Mouse (Mus musculus) neural tube, embryonic 14.5 days (tissue): ENCODE measurements around the gene Olfr1151. TPM values are rescaled to one million over a fixed set of nuclear protein-coding genes. Genes with fewer than 3 reads are reported as not detected.

ENCODE experiments used
- ATAC-seq: fragments of 200-750 bp; cut with Nextera tagmentation; 2 replicates; pipeline ENCODE4 v1.8.0; 2017; ENCODE audit warnings: low read depth, mild to moderate bottlenecking, moderate TSS enrichment, moderate library complexity
- H3K27ac ChIP-seq: fragments of 300-500 bp; sonication (generic); 2 replicates; pipeline ENCODE4 v1.5.1; 2014; ENCODE audit warnings: low read depth, mild to moderate bottlenecking, control low read depth, low read length, moderate library complexity, mixed read lengths
- H3K27me3 ChIP-seq: fragments of 300-500 bp; sonication (generic); 2 replicates; pipeline ENCODE4 v1.6.1; 2014; ENCODE audit warnings: low read length; ENCODE audit not compliant: control insufficient read depth, insufficient read depth
- H3K36me3 ChIP-seq: fragments of 300-500 bp; sonication (generic); 2 replicates; pipeline ENCODE4 v1.6.1; 2014; ENCODE audit warnings: low read length, mixed read lengths; ENCODE audit not compliant: control insufficient read depth, insufficient read depth
- H3K4me1 ChIP-seq: fragments of 300-500 bp; sonication (generic); 2 replicates; pipeline ENCODE4 v1.6.1; 2014; ENCODE audit warnings: low read length; ENCODE audit not compliant: control insufficient read depth, insufficient read depth
- H3K4me2 ChIP-seq: fragments of 300-500 bp; sonication (generic); 2 replicates; pipeline ENCODE4 v1.6.1; 2014; ENCODE audit warnings: mild to moderate bottlenecking, low read depth, low read length, control low read depth
- H3K4me3 ChIP-seq: fragments of 300-500 bp; sonication (generic); 2 replicates; pipeline ENCODE4 v1.5.1; 2014; ENCODE audit warnings: low read depth, low read length, control low read depth, mixed read lengths
- H3K9ac ChIP-seq: fragments of 300-500 bp; sonication (generic); replicated peaks from 2 replicates; pipeline ENCODE4 v1.6.1; 2014; ENCODE audit warnings: low read depth, mild to moderate bottlenecking, control low read depth, low read length, mixed read lengths
- H3K9me3 ChIP-seq: fragments of 300-500 bp; sonication (generic); 2 replicates; pipeline ENCODE4 v1.6.1; 2016; ENCODE audit warnings: low read length; ENCODE audit not compliant: control insufficient read depth
- WGBS: fragments of 180-500 bp; shearing (Covaris S2); extraction: QIAGEN DNeasy Blood & Tissue Kit; methylation state at CpG from one replicate; pipeline ENCODE4 v1.1.7; 2014; 5-methylcytosine and 5-hydroxymethylcytosine counted together
- polyA plus RNA-seq: library from polyadenylated mRNA; unstranded; fragments of >200 nt; fragmentation: Nextera tagmentation; extraction: Ambion mirVana; gene quantifications from 2 replicates; pipeline ENCODE4 v1.2.1, GENCODE M21; 2014

Olfr1151 gene
- not detected in 2 replicates for polyA plus RNA-seq

- ATAC-seq: no peak
- Histone ChIP-seq H3K4me2 (no peak within 1 kb of the TSS), H3K4me3 (no peak within 1 kb of the TSS), H3K27ac (no peak within 1 kb of the TSS), H3K9ac (no peak within 1 kb of the TSS), H3K9me3 (no peaks in the 10 kb centered on the region), H3K4me1 (no peaks in the 10 kb centered on the region), H3K27me3 (no peaks in the 10 kb centered on the region), H3K36me3 (no peaks in the 10 kb centered on the region)
- 87% methylated on average over 1 of the region's 1 CpGs for WGBS
Measured at GRCm38 (mm10) chr2:87855562-87855961, at the start of gene Olfr1151. TSS of gene Olfr1151 (plus strand) at chr2:87855862.

GRCm38 (mm10) chr2:87809522-87809921, 46.1 kb upstream of the Olfr1151 start, which contains the start of gene Olfr1145:
TSS of gene Olfr1145 (plus strand) at chr2:87809822.
- ATAC-seq: no peak
- no peak within 1 kb of the TSS for H3K4me2 ChIP-seq

GRCm38 (mm10) chr2:87830233-87830632, 25.4 kb upstream of the Olfr1151 start, which contains the start of gene Olfr1148:
TSS of gene Olfr1148 (plus strand) at chr2:87830533.
- H3K36me3 ChIP-seq: no peaks in the 10 kb centered on the region
- ATAC-seq: no peak
- no peaks in the 10 kb centered on the region for H3K9me3 ChIP-seq
- no peak within 1 kb of the TSS for H3K4me2 ChIP-seq
- WGBS: 93% methylated on average over 1 of the region's 1 CpGs
- no peaks in the 10 kb centered on the region for H3K27me3 ChIP-seq
- no peak within 1 kb of the TSS for H3K27ac ChIP-seq
- H3K4me1 ChIP-seq: no peaks in the 10 kb centered on the region
- H3K9ac ChIP-seq: no peak within 1 kb of the TSS
- no peak within 1 kb of the TSS for H3K4me3 ChIP-seq

More at GRCm38 (mm10) chr2:87809522-87809921, 46.1 kb upstream of the Olfr1151 start, which contains the start of gene Olfr1145:
- no peak within 1 kb of the TSS for H3K9ac ChIP-seq
- no peaks in the 10 kb centered on the region for H3K27me3 ChIP-seq
- H3K4me1 ChIP-seq: no peaks in the 10 kb centered on the region
- H3K9me3 ChIP-seq: no peaks in the 10 kb centered on the region
- H3K27ac ChIP-seq: no peak within 1 kb of the TSS
- no peaks in the 10 kb centered on the region for H3K36me3 ChIP-seq
- 81% methylated on average over 1 of the region's 1 CpGs for WGBS
- H3K4me3 ChIP-seq: no peak within 1 kb of the TSS

GRCm38 (mm10) chr2:87843693-87844092, 12.0 kb upstream of the Olfr1151 start, which contains the start of gene Olfr1150-ps1:
TSS of gene Olfr1150-ps1 (plus strand) at chr2:87843993.
- H3K4me1 ChIP-seq: no peaks in the 10 kb centered on the region
- no peaks in the 10 kb centered on the region for H3K27me3 ChIP-seq
- H3K9me3 ChIP-seq: no peaks in the 10 kb centered on the region
- no peak for ATAC-seq
- H3K9ac ChIP-seq: no peak within 1 kb of the TSS
- H3K4me2 ChIP-seq: no peak within 1 kb of the TSS
- no peak within 1 kb of the TSS for H3K4me3 ChIP-seq
- WGBS: 78% methylated on average over 1 of the region's 1 CpGs
- no peak within 1 kb of the TSS for H3K27ac ChIP-seq
- no peaks in the 10 kb centered on the region for H3K36me3 ChIP-seq

GRCm38 (mm10) chr2:87866192-87866591, 10.5 kb downstream of the Olfr1151 start, which contains the start of gene Olfr1152:
TSS of gene Olfr1152 (plus strand) at chr2:87866492.
- no peak for ATAC-seq
- H3K36me3 ChIP-seq: no peaks in the 10 kb centered on the region
- no peak within 1 kb of the TSS for H3K27ac ChIP-seq
- no peak within 1 kb of the TSS for H3K4me2 ChIP-seq
- H3K9ac ChIP-seq: no peak within 1 kb of the TSS
- H3K4me1 ChIP-seq: no peaks in the 10 kb centered on the region
- no peaks in the 10 kb centered on the region for H3K9me3 ChIP-seq
- no peaks in the 10 kb centered on the region for H3K27me3 ChIP-seq
- H3K4me3 ChIP-seq: no peak within 1 kb of the TSS

- Histone ChIP-seq H3K4me3 (no peak within 1 kb of the TSS), H3K36me3 (no peaks in the 10 kb centered on the region), H3K27me3 (no peaks in the 10 kb centered on the region), H3K9ac (no peak within 1 kb of the TSS), H3K9me3 (no peaks in the 10 kb centered on the region), H3K4me2 (no peak within 1 kb of the TSS), H3K27ac (no peak within 1 kb of the TSS), H3K4me1 (no peaks in the 10 kb centered on the region)
- 82% methylated on average over 1 of the region's 1 CpGs for WGBS
- ATAC-seq: no peak
Measured at GRCm38 (mm10) chr2:87894662-87895061, 39.0 kb downstream of the Olfr1151 start, which contains the start of gene Olfr1153. TSS of gene Olfr1153 (plus strand) at chr2:87894962.

GRCm38 (mm10) chr2:87905066-87905465, 49.4 kb downstream of the Olfr1151 start, which contains the start of gene Olfr1154:
TSS of gene Olfr1154 (minus strand) at chr2:87905166.
- H3K4me2 ChIP-seq: no peak within 1 kb of the TSS
- no peaks in the 10 kb centered on the region for H3K4me1 ChIP-seq
- no peak within 1 kb of the TSS for H3K9ac ChIP-seq
- H3K36me3 ChIP-seq: no peaks in the 10 kb centered on the region
- WGBS: 98% methylated on average over 1 of the region's 1 CpGs
- H3K9me3 ChIP-seq: no peaks in the 10 kb centered on the region
- H3K27me3 ChIP-seq: no peaks in the 10 kb centered on the region
- H3K4me3 ChIP-seq: no peak within 1 kb of the TSS
- ATAC-seq: no peak
- H3K27ac ChIP-seq: no peak within 1 kb of the TSS

Other genes starting within 250 kb of the Olfr1151 start
- gene Olfr1130, start 249.7 kb upstream of the Olfr1151 start, polyA plus RNA-seq: not detected in 2 replicates
- gene Olfr1131, start 228.8 kb upstream of the Olfr1151 start, polyA plus RNA-seq: not detected in 2 replicates
- not detected in 2 replicates for gene Olfr1132, start 218.3 kb upstream of the Olfr1151 start, polyA plus RNA-seq
- gene Olfr1133, start 208.5 kb upstream of the Olfr1151 start, polyA plus RNA-seq: not detected in 2 replicates
- not detected in 2 replicates for gene Olfr1134, start 197.4 kb upstream of the Olfr1151 start, polyA plus RNA-seq
- not detected in 2 replicates for gene Olfr1135, start 182.2 kb upstream of the Olfr1151 start, polyA plus RNA-seq
- gene Olfr1136, start 161.9 kb upstream of the Olfr1151 start, polyA plus RNA-seq: not detected in 2 replicates
- not detected in 2 replicates for gene Olfr1137, start 142.7 kb upstream of the Olfr1151 start, polyA plus RNA-seq
- not detected in 2 replicates for gene Olfr1138, start 115.9 kb upstream of the Olfr1151 start, polyA plus RNA-seq
- gene Olfr1140, start 112.1 kb upstream of the Olfr1151 start, polyA plus RNA-seq: not detected in 2 replicates
- not detected in 2 replicates for gene Olfr1141, start 101.9 kb upstream of the Olfr1151 start, polyA plus RNA-seq
- gene Olfr152, start 76.4 kb upstream of the Olfr1151 start, polyA plus RNA-seq: not detected in 2 replicates
- not detected in 2 replicates for gene Olfr1143, start 55.3 kb upstream of the Olfr1151 start, polyA plus RNA-seq
- not detected in 2 replicates for gene Olfr1145, start 46.0 kb upstream of the Olfr1151 start, polyA plus RNA-seq
- not detected in 2 replicates for gene Olfr1148, start 25.3 kb upstream of the Olfr1151 start, polyA plus RNA-seq
- gene Olfr1150-ps1, start 11.9 kb upstream of the Olfr1151 start, polyA plus RNA-seq: not detected in 2 replicates
- 0.04 TPM in 1 of 2 replicates, not detected in the other for gene Olfr1152, start 10.6 kb downstream of the Olfr1151 start, polyA plus RNA-seq
- not detected in 2 replicates for gene Olfr1153, start 39.1 kb downstream of the Olfr1151 start, polyA plus RNA-seq
- gene Olfr1154, start 49.3 kb downstream of the Olfr1151 start, polyA plus RNA-seq: not detected in 2 replicates
- not detected in 2 replicates for gene Olfr1155, start 89.3 kb downstream of the Olfr1151 start, polyA plus RNA-seq
- not detected in 2 replicates for gene Olfr1156, start 97.2 kb downstream of the Olfr1151 start, polyA plus RNA-seq
- not detected in 2 replicates for gene Olfr1157, start 112.4 kb downstream of the Olfr1151 start, polyA plus RNA-seq
- not detected in 2 replicates for gene Olfr74, start 118.8 kb downstream of the Olfr1151 start, polyA plus RNA-seq
- not detected in 2 replicates for gene Olfr1158, start 134.3 kb downstream of the Olfr1151 start, polyA plus RNA-seq
- gene Olfr1160, start 152.4 kb downstream of the Olfr1151 start, polyA plus RNA-seq: not detected in 2 replicates
- gene Olfr1161, start 166.9 kb downstream of the Olfr1151 start, polyA plus RNA-seq: not detected in 2 replicates
- not detected in 2 replicates for gene Olfr73, start 181.8 kb downstream of the Olfr1151 start, polyA plus RNA-seq
- not detected in 2 replicates for gene Olfr1162, start 195.3 kb downstream of the Olfr1151 start, polyA plus RNA-seq
- gene Olfr1163, start 216.0 kb downstream of the Olfr1151 start, polyA plus RNA-seq: not detected in 2 replicates
- not detected in 2 replicates for gene Olfr1164, start 238.1 kb downstream of the Olfr1151 start, polyA plus RNA-seq